Mouse (Mus musculus): ENCODE results near the gene Ube4b. TPM values are rescaled to one million over a fixed set of nuclear protein-coding genes. Genes with fewer than 3 reads are reported as not detected.
"Not testable (repeated sequence)": the region's sequence is repeated elsewhere in the genome, so short reads cannot be mapped to it uniquely, and the experiment has no call there.

The Ube4b gene
- polyA plus RNA-seq, 1 experiment from 2014 or later = 54.1 TPM

DNA sequence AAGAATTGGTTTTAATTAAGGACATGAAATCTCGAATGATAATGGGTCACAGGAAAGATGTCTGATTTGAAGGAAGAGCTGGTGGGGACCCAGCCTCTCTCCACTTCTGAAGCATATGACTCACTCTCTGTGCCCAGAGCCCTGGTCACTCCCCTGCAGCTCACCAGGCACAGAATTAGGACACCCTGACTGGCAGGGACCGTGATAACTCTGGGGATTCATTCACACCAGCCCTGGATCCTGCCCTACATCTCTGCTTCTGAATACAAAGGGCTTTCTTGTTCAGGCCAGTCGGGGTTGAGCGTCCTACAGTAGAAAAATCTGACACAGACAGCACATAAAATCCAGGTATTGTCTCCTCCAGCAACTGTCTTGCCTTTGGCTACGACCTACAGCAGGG lies 32.0 kb upstream of the Ube4b start:
- Histone ChIP-seq H3K4me1 (ENCODE audit: control insufficient read depth, insufficient read depth, low read length) (no peaks in the 10 kb centered on the region), H3K9me3 (replicated peaks; ENCODE audit: control insufficient read depth, low read length, poor library complexity, severe bottlenecking) (no peaks in the 10 kb centered on the region), H3K4me2 (ENCODE audit: low read length) (no peak overlapping the region), H3K27me3 (ENCODE audit: control insufficient read depth, insufficient read depth, low read depth, low read length) (no peaks in the 10 kb centered on the region), H3K9ac (ENCODE audit: low read depth, low read length) (no peak overlapping the region), H3K27ac (ENCODE audit: low read length) (no peak overlapping the region), H3K36me3 (ENCODE audit: control insufficient read depth, insufficient read depth, low read length) (no peaks in the 10 kb centered on the region), H3K4me3 (ENCODE audit: low read depth, low read length) (no peak overlapping the region)
- ATAC-seq = no peak
- 70% methylated on average over 5 of the region's 5 CpGs for WGBS

- Histone ChIP-seq H3K4me3 (ENCODE audit: low read depth, low read length) (no peak overlapping the region), H3K4me1 (ENCODE audit: control insufficient read depth, insufficient read depth, low read length) (no peaks in the 10 kb centered on the region), H3K27me3 (ENCODE audit: control insufficient read depth, insufficient read depth, low read depth, low read length) (no peaks in the 10 kb centered on the region), H3K27ac (ENCODE audit: low read length) (no peak overlapping the region), H3K4me2 (ENCODE audit: low read length) (no peak overlapping the region), H3K9ac (ENCODE audit: low read depth, low read length) (no peak overlapping the region), H3K9me3 (replicated peaks; ENCODE audit: control insufficient read depth, low read length, poor library complexity, severe bottlenecking) (no peaks in the 10 kb centered on the region), H3K36me3 (ENCODE audit: control insufficient read depth, insufficient read depth, low read length) (no peaks in the 10 kb centered on the region)
- WGBS = 79% methylated on average over 6 of the region's 6 CpGs
- no peak for ATAC-seq
Measured at GRCm38 (mm10) chr4:149457831-149458430, 31.4 kb upstream of the Ube4b start.

- H3K27ac ChIP-seq (ENCODE audit: low read length); ATAC-seq; H3K4me3 ChIP-seq (ENCODE audit: low read depth, low read length); H3K27me3 ChIP-seq (ENCODE audit: control insufficient read depth, insufficient read depth, low read depth, low read length); H3K36me3 ChIP-seq (ENCODE audit: control insufficient read depth, insufficient read depth, low read length); H3K9ac ChIP-seq (ENCODE audit: low read depth, low read length); H3K9me3 ChIP-seq (replicated peaks; ENCODE audit: control insufficient read depth, low read length, poor library complexity, severe bottlenecking); H3K4me2 ChIP-seq (ENCODE audit: low read length); H3K4me1 ChIP-seq (ENCODE audit: control insufficient read depth, insufficient read depth, low read length): not testable (repeated sequence)
- 91% methylated on average over 27 of the region's 27 CpGs for WGBS
Measured at GRCm38 (mm10) chr4:149457163-149457562, 30.6 kb upstream of the Ube4b start.

DNA sequence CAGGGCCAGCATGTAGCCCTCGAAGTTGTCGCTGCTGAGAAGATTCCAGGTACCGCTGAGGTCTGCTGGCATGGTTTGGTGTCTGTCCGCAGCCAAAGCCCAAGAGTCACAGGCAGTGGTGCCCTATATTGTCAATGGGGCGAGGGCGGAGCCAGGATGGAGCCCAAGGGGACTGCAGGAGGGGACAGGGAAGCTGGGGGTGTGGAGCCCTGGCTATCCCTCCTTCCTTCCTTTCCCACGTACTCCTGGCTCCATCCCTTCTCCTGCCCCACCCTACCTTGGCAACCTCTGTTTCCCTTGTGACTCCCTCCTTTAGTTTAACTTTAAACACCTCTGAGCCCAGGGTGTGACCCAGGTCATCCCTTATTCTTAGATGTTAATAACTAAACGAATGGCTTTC lies 28.3 kb upstream of the Ube4b start, which contains the start of gene Rbp7:
Gene Rbp7, minus strand, starts transcription at position 100 of the 400 bp plus-strand sequence.
- no peak within 1 kb of the TSS for H3K4me3 ChIP-seq (ENCODE audit: low read depth, low read length)
- no peaks in the 10 kb centered on the region for H3K9me3 ChIP-seq (replicated peaks; ENCODE audit: control insufficient read depth, low read length, poor library complexity, severe bottlenecking)
- no peak within 1 kb of the TSS for H3K27ac ChIP-seq (ENCODE audit: low read length)
- H3K9ac ChIP-seq (ENCODE audit: low read depth, low read length) = no peak within 1 kb of the TSS
- H3K4me2 ChIP-seq (ENCODE audit: low read length) = no peak within 1 kb of the TSS
- ATAC-seq = no peak
- H3K36me3 ChIP-seq (ENCODE audit: control insufficient read depth, insufficient read depth, low read length) = no peaks in the 10 kb centered on the region
- WGBS = 63% methylated on average over 8 of the region's 8 CpGs
- H3K4me1 ChIP-seq (ENCODE audit: control insufficient read depth, insufficient read depth, low read length) = no peaks in the 10 kb centered on the region
- no peaks in the 10 kb centered on the region for H3K27me3 ChIP-seq (ENCODE audit: control insufficient read depth, insufficient read depth, low read depth, low read length)

- no peak overlapping the region for H3K9ac ChIP-seq (ENCODE audit: low read depth, low read length)
Measured at GRCm38 (mm10) chr4:149454263-149454662, 27.7 kb upstream of the Ube4b start.

DNA sequence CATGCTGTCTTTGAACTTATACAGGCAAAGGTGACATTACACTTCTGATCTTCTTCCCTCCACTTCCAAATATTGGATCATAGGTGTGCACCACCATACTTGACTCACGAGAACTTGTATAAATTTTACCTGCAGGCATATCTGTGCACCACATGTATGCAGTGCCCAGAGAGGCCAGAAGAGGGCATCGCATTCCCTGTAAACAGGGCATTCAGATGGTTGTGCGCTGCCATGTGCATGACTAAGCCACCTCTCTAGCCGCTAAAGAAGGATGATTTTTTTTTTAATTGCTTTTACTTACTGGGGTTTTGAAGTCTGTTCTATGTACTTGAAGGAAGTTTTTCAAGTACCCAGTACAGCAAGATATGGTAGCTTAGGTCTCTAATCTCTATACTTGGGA lies 27.1 kb upstream of the Ube4b start:
- H3K27ac ChIP-seq (ENCODE audit: low read length) = no peak overlapping the region
- WGBS = 86% methylated on average over 4 of the region's 4 CpGs
- H3K36me3 ChIP-seq (ENCODE audit: control insufficient read depth, insufficient read depth, low read length) = no peaks in the 10 kb centered on the region
- H3K27me3 ChIP-seq (ENCODE audit: control insufficient read depth, insufficient read depth, low read depth, low read length) = no peaks in the 10 kb centered on the region
- H3K4me3 ChIP-seq (ENCODE audit: low read depth, low read length) = no peak overlapping the region
- H3K4me2 ChIP-seq (ENCODE audit: low read length) = no peak overlapping the region
- no peak overlapping the region for H3K9ac ChIP-seq (ENCODE audit: low read depth, low read length)
- H3K9me3 ChIP-seq (replicated peaks; ENCODE audit: control insufficient read depth, low read length, poor library complexity, severe bottlenecking) = no peaks in the 10 kb centered on the region
- no peaks in the 10 kb centered on the region for H3K4me1 ChIP-seq (ENCODE audit: control insufficient read depth, insufficient read depth, low read length)
- ATAC-seq = no peak

More at GRCm38 (mm10) chr4:149454263-149454662, 27.7 kb upstream of the Ube4b start:
- no peak for ATAC-seq
- Histone ChIP-seq H3K4me1 (ENCODE audit: control insufficient read depth, insufficient read depth, low read length) (no peaks in the 10 kb centered on the region), H3K4me2 (ENCODE audit: low read length) (no peak overlapping the region), H3K4me3 (ENCODE audit: low read depth, low read length) (no peak overlapping the region), H3K9me3 (replicated peaks; ENCODE audit: control insufficient read depth, low read length, poor library complexity, severe bottlenecking) (no peaks in the 10 kb centered on the region), H3K27ac (ENCODE audit: low read length) (no peak overlapping the region), H3K36me3 (ENCODE audit: control insufficient read depth, insufficient read depth, low read length) (no peaks in the 10 kb centered on the region), H3K27me3 (ENCODE audit: control insufficient read depth, insufficient read depth, low read depth, low read length) (no peaks in the 10 kb centered on the region)
- WGBS = 90% methylated on average over 17 of the region's 17 CpGs

GRCm38 (mm10) chr4:149450636-149451035 lies 24.1 kb upstream of the Ube4b start:
- Histone ChIP-seq H3K9me3 (replicated peaks; ENCODE audit: control insufficient read depth, low read length, poor library complexity, severe bottlenecking) (no peaks in the 10 kb centered on the region), H3K27me3 (ENCODE audit: control insufficient read depth, insufficient read depth, low read depth, low read length) (no peaks in the 10 kb centered on the region), H3K4me1 (ENCODE audit: control insufficient read depth, insufficient read depth, low read length) (peaks cover 6% of the 10 kb centered on the region), H3K4me2 (ENCODE audit: low read length) (no peak overlapping the region), H3K27ac (ENCODE audit: low read length) (no peak overlapping the region), H3K4me3 (ENCODE audit: low read depth, low read length) (no peak overlapping the region), H3K9ac (ENCODE audit: low read depth, low read length) (no peak overlapping the region), H3K36me3 (ENCODE audit: control insufficient read depth, insufficient read depth, low read length) (no peaks in the 10 kb centered on the region)
- ATAC-seq = no peak
- WGBS = 86% methylated on average over 3 of the region's 3 CpGs

DNA sequence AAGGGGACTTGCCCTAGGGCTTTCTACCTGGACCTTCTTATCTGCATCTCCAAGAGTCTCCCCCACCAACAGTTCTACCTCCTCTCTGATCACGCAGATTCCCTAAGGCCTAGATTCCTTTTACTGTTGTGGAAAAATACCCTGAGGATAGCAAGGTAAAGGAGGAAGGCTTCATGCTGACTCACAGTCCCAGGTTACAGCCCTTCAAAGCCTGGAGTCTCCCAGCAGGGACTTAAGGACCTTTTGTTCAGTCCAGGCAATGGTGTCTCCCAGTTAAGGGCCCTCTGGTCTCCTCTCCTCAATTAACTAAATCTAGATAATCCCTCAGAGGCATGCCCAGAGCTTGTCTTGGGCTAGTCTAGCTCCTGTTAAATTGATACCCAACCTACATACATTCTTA lies 19.8 kb upstream of the Ube4b start:
- no peak overlapping the region for H3K4me3 ChIP-seq (ENCODE audit: low read depth, low read length)
- 31% methylated on average over 1 of the region's 1 CpGs for WGBS
- H3K9ac ChIP-seq (ENCODE audit: low read depth, low read length) = peak overlapping the region; percentile 63
- H3K4me1 ChIP-seq (ENCODE audit: control insufficient read depth, insufficient read depth, low read length) = peaks cover 13% of the 10 kb centered on the region
- H3K36me3 ChIP-seq (ENCODE audit: control insufficient read depth, insufficient read depth, low read length) = no peaks in the 10 kb centered on the region
- H3K4me2 ChIP-seq (ENCODE audit: low read length) = peak overlapping the region; percentile 53
- ATAC-seq = no peak
- no peaks in the 10 kb centered on the region for H3K27me3 ChIP-seq (ENCODE audit: control insufficient read depth, insufficient read depth, low read depth, low read length)
- no peaks in the 10 kb centered on the region for H3K9me3 ChIP-seq (replicated peaks; ENCODE audit: control insufficient read depth, low read length, poor library complexity, severe bottlenecking)
- peak overlapping the region; percentile 88 for H3K27ac ChIP-seq (ENCODE audit: low read length)

GRCm38 (mm10) chr4:149445868-149446267 lies 19.3 kb upstream of the Ube4b start:
- peak overlapping the region; percentile 63 for H3K9ac ChIP-seq (ENCODE audit: low read depth, low read length)
- H3K4me3 ChIP-seq (ENCODE audit: low read depth, low read length) = peak overlapping the region; percentile 3; the same call in 1 of the 2 replicates
- H3K36me3 ChIP-seq (ENCODE audit: control insufficient read depth, insufficient read depth, low read length) = no peaks in the 10 kb centered on the region
- peak; percentile 54 for ATAC-seq
- peaks cover 13% of the 10 kb centered on the region for H3K4me1 ChIP-seq (ENCODE audit: control insufficient read depth, insufficient read depth, low read length)
- H3K27ac ChIP-seq (ENCODE audit: low read length) = peak overlapping the region; percentile 88
- no peaks in the 10 kb centered on the region for H3K9me3 ChIP-seq (replicated peaks; ENCODE audit: control insufficient read depth, low read length, poor library complexity, severe bottlenecking)
- H3K4me2 ChIP-seq (ENCODE audit: low read length) = peak overlapping the region; percentile 53
- H3K27me3 ChIP-seq (ENCODE audit: control insufficient read depth, insufficient read depth, low read depth, low read length) = no peaks in the 10 kb centered on the region
- 4% methylated on average over 11 of the region's 11 CpGs for WGBS
